Mouse (Mus musculus): ENCODE results near the gene Ndufb5. TPM values are rescaled to one million over a fixed set of nuclear protein-coding genes. Genes with fewer than 3 reads are reported as not detected.
"Not testable (repeated sequence)": the region's sequence is repeated elsewhere in the genome, so short reads cannot be mapped to it uniquely, and the experiment has no call there.

Ndufb5 gene
- polyA plus RNA-seq, 1 experiment from 2014 or later: 623 TPM

DNA sequence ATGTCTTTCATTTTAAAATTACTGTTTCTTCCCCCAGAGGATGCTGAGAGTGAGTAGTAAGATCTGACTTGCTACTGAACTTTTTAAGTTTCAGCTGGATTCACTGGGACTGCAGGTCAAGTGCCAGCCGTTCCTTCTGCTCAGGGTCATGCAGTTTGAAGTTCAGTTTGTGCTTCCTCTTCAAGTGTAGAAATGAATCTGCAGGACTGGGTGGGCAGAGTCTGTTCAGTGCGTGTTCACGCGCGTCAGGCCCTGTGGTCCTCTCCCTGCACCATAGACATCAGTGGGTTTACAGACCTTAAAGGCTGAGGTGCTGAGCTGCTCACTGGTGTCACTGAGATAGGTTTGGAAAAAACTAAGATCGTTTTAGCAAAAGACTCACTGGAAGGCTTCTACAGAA lies 8.2 kb downstream of the Ndufb5 start:
- Histone ChIP-seq H3K27me3 (ENCODE audit: control insufficient read depth, insufficient read depth, low read length) (no peaks in the 10 kb centered on the region), H3K9ac (ENCODE audit: low read length) (no peak overlapping the region), H3K9me3 (replicated peaks; ENCODE audit: control insufficient read depth, low read length) (peaks cover 4% of the 10 kb centered on the region; the same call in 1 of the 2 replicates), H3K4me3 (ENCODE audit: low read length) (no peak overlapping the region), H3K36me3 (ENCODE audit: control insufficient read depth, insufficient read depth) (peaks cover 33% of the 10 kb centered on the region), H3K4me1 (ENCODE audit: control insufficient read depth, insufficient read depth, low read length) (no peaks in the 10 kb centered on the region), H3K4me2 (ENCODE audit: low read depth, low read length) (no peak overlapping the region), H3K27ac (ENCODE audit: low read length) (no peak overlapping the region)
- no peak for ATAC-seq (replicated peaks; ENCODE audit: extremely low read depth, insufficient read depth, low FRiP score)
- WGBS: 88% methylated on average over 6 of the region's 6 CpGs

DNA sequence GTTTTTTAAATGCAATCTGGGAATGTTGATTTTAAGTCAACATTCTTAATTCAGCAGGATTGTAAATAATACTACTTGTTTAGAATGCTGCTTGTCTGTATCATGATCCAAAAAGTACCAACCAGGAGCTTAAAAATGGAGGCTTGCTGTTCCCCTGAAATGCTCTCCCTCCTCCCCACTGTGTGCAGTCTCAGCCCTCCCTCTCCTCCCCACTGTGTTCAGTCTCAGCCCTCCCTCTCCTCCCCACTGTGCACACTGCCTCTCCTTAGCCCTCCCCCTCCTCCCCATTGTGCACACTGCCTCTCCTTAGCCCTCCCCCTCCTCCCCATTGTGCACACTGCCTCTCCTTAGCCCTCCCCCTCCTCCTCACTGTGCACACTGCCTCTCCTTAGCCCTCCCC lies 8.6 kb downstream of the Ndufb5 start:
- H3K36me3 ChIP-seq (ENCODE audit: control insufficient read depth, insufficient read depth): peaks cover 36% of the 10 kb centered on the region
- ATAC-seq (replicated peaks; ENCODE audit: extremely low read depth, insufficient read depth, low FRiP score); H3K27me3 ChIP-seq (ENCODE audit: control insufficient read depth, insufficient read depth, low read length): not testable (repeated sequence)

DNA sequence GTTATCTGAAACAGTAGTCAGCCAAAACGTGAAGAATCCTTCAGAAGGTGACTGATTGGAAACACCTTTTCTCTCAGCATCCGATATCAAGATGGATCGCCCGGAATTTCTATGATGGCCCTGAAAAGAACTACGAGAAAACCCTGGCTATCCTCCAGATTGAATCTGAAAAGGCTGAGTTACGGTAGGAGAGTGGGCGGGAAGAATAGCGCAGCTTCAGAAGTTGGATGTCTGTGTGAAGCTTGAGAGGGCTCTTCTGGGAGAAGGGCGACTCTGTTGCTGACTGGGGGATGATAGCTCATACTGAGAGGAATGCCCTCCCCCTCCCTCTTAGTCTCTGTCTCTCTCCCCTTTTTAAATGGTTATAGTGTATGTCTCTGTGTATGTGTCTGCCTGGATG lies 11.6 kb downstream of the Ndufb5 start:
- no peak overlapping the region for H3K27ac ChIP-seq (ENCODE audit: low read length)
- WGBS: 82% methylated on average over 9 of the region's 9 CpGs
- H3K9ac ChIP-seq (ENCODE audit: low read length): no peak overlapping the region
- no peak overlapping the region for H3K4me2 ChIP-seq (ENCODE audit: low read depth, low read length)
- ATAC-seq (replicated peaks; ENCODE audit: extremely low read depth, insufficient read depth, low FRiP score): no peak
- no peak overlapping the region for H3K4me3 ChIP-seq (ENCODE audit: low read length)
- peaks cover 62% of the 10 kb centered on the region for H3K36me3 ChIP-seq (ENCODE audit: control insufficient read depth, insufficient read depth)
- H3K27me3 ChIP-seq (ENCODE audit: control insufficient read depth, insufficient read depth, low read length): no peaks in the 10 kb centered on the region
- H3K4me1 ChIP-seq (ENCODE audit: control insufficient read depth, insufficient read depth, low read length): no peaks in the 10 kb centered on the region
- peaks cover 4% of the 10 kb centered on the region; the same call in 1 of the 2 replicates for H3K9me3 ChIP-seq (replicated peaks; ENCODE audit: control insufficient read depth, low read length)

More for the DNA sequence above, 8.6 kb downstream of the Ndufb5 start:
- not testable (repeated sequence) for H3K4me1 ChIP-seq (ENCODE audit: control insufficient read depth, insufficient read depth, low read length); H3K9me3 ChIP-seq (replicated peaks; ENCODE audit: control insufficient read depth, low read length); H3K27ac ChIP-seq (ENCODE audit: low read length); H3K4me2 ChIP-seq (ENCODE audit: low read depth, low read length); H3K9ac ChIP-seq (ENCODE audit: low read length); H3K4me3 ChIP-seq (ENCODE audit: low read length)

DNA sequence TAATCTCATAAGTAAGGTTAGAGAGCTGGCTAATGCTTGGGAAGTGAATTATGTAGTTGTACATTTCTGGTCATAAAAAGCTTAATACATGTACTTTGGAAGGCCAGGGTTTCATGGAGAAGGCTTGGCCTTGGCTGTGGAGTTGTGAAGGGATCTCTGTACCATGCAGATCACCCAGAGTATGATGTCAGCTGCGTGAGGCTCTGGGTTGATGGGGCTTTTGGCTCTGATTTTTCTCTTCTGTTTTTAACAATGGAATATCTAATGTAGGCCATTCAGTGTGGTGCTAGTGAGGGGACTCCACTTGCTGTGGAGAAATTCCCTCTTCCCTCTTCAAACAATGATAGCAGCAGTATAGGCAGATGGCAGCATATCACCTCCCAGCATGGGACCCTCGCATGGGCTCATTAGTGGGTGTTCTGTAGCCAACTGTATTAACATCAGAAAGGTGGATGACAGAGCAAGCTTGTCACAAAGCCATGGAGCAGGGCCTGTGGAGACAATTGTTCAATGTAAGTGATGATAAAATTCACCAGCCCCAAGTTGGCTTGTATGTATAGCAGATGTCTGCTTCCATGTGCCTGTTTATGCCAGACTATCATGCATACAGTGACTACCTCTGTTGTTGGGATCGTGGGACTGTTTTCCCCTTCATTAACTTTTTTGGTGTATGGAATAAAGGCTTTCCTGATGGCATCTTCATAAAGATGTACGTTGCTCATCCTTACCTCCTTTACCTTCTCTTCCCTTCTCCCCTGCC lies 13.2 kb downstream of the Ndufb5 start:
- ATAC-seq (replicated peaks; ENCODE audit: extremely low read depth, insufficient read depth, low FRiP score): no peak
- Histone ChIP-seq H3K4me1 (ENCODE audit: control insufficient read depth, insufficient read depth, low read length) (peaks cover 7% of the 10 kb centered on the region), H3K27ac (ENCODE audit: low read length) (no peak overlapping the region), H3K9me3 (replicated peaks; ENCODE audit: control insufficient read depth, low read length) (peaks cover 4% of the 10 kb centered on the region; the same call in 1 of the 2 replicates), H3K27me3 (ENCODE audit: control insufficient read depth, insufficient read depth, low read length) (no peaks in the 10 kb centered on the region), H3K4me3 (ENCODE audit: low read length) (no peak overlapping the region), H3K4me2 (ENCODE audit: low read depth, low read length) (no peak overlapping the region), H3K9ac (ENCODE audit: low read length) (no peak overlapping the region), H3K36me3 (ENCODE audit: control insufficient read depth, insufficient read depth) (peaks cover 60% of the 10 kb centered on the region)
- 91% methylated on average over 4 of the region's 4 CpGs for WGBS

DNA sequence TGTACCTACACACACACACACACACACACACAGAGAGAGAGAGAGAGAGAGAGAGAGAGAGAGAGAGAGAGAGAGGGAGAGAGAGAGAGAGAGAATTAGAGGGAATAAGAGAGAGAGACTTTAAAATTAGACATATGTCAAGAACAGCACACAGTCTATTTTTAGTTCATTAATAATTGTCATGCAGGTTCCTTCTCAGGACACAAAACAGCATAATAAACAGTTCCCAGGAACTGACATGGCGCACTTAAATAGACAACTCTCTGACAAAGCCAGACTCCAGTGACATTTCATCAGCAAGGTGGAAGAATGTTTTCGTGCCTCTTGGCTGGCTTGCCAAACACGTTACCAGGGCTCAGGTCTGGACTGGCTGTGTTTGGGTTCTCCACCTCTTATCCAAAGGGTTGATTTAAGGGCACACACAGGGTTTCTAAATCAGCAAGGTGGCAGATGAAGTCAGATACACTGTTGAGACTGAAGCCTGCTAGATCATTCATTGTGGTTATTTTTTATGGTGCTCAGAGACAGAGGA lies 17.7 kb downstream of the Ndufb5 start:
- Histone ChIP-seq H3K4me3 (ENCODE audit: low read length) (no peak overlapping the region), H3K9me3 (replicated peaks; ENCODE audit: control insufficient read depth, low read length) (no peaks in the 10 kb centered on the region), H3K4me1 (ENCODE audit: control insufficient read depth, insufficient read depth, low read length) (peaks cover 7% of the 10 kb centered on the region), H3K9ac (ENCODE audit: low read length) (no peak overlapping the region), H3K36me3 (ENCODE audit: control insufficient read depth, insufficient read depth) (peaks cover 36% of the 10 kb centered on the region), H3K27ac (ENCODE audit: low read length) (peak overlapping the region; percentile 62), H3K4me2 (ENCODE audit: low read depth, low read length) (no peak overlapping the region), H3K27me3 (ENCODE audit: control insufficient read depth, insufficient read depth, low read length) (no peaks in the 10 kb centered on the region)
- WGBS: 56% methylated on average over 3 of the region's 3 CpGs
- no peak for ATAC-seq (replicated peaks; ENCODE audit: extremely low read depth, insufficient read depth, low FRiP score)

DNA sequence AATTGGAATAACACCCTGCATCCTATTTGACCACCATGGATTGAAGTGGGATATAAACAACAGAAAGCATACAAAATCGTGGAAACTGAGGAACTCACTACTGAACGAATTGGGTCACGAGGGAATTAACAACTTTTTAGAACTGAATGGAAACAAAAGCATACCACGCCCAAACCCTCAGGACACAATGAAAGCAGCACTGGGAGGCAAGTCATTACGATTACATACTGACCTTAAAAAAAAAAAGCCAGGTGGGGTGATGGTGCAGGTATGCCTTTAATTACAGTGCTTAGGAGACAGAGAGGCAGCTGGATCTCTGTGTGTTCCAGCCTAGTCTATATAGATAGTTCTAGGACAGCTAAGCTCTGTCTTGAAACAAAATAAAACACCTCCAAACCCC lies 22.4 kb downstream of the Ndufb5 start:
- Histone ChIP-seq H3K27me3 (ENCODE audit: control insufficient read depth, insufficient read depth, low read length) (no peaks in the 10 kb centered on the region), H3K36me3 (ENCODE audit: control insufficient read depth, insufficient read depth) (peaks cover 2% of the 10 kb centered on the region; the same call in 1 of the 2 replicates), H3K9ac (ENCODE audit: low read length) (no peak overlapping the region), H3K4me3 (ENCODE audit: low read length) (no peak overlapping the region), H3K27ac (ENCODE audit: low read length) (no peak overlapping the region), H3K4me1 (ENCODE audit: control insufficient read depth, insufficient read depth, low read length) (no peaks in the 10 kb centered on the region), H3K9me3 (replicated peaks; ENCODE audit: control insufficient read depth, low read length) (no peaks in the 10 kb centered on the region), H3K4me2 (ENCODE audit: low read depth, low read length) (no peak overlapping the region)
- 71% methylated on average over 5 of the region's 5 CpGs for WGBS
- ATAC-seq (replicated peaks; ENCODE audit: extremely low read depth, insufficient read depth, low FRiP score): no peak

DNA sequence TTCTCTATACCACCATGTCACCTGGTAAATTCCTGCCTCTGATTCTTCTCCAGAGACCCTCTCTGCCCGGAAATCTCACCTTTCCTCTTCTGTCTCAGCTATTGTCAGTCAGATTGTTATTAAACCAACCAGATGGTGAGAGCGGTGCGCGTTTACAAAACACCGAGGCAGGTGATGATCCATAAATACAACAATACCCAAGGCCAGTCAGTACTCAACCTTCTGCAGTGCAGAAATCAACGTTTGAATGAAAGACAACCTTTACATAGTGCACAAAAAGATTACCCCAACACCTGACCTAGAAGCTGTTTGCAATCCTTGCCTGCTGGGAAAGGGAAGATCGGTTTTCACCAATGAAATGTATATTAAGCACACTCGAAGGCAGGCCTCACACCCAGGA lies 26.2 kb downstream of the Ndufb5 start:
- no peaks in the 10 kb centered on the region for H3K9me3 ChIP-seq (replicated peaks; ENCODE audit: control insufficient read depth, low read length)
- H3K27me3 ChIP-seq (ENCODE audit: control insufficient read depth, insufficient read depth, low read length): no peaks in the 10 kb centered on the region
- no peaks in the 10 kb centered on the region for H3K36me3 ChIP-seq (ENCODE audit: control insufficient read depth, insufficient read depth)
- H3K27ac ChIP-seq (ENCODE audit: low read length): no peak overlapping the region
- no peak overlapping the region for H3K4me3 ChIP-seq (ENCODE audit: low read length)
- no peaks in the 10 kb centered on the region for H3K4me1 ChIP-seq (ENCODE audit: control insufficient read depth, insufficient read depth, low read length)
- ATAC-seq (replicated peaks; ENCODE audit: extremely low read depth, insufficient read depth, low FRiP score): no peak
- no peak overlapping the region for H3K4me2 ChIP-seq (ENCODE audit: low read depth, low read length)
- 59% methylated on average over 8 of the region's 8 CpGs for WGBS
- no peak overlapping the region for H3K9ac ChIP-seq (ENCODE audit: low read length)

DNA sequence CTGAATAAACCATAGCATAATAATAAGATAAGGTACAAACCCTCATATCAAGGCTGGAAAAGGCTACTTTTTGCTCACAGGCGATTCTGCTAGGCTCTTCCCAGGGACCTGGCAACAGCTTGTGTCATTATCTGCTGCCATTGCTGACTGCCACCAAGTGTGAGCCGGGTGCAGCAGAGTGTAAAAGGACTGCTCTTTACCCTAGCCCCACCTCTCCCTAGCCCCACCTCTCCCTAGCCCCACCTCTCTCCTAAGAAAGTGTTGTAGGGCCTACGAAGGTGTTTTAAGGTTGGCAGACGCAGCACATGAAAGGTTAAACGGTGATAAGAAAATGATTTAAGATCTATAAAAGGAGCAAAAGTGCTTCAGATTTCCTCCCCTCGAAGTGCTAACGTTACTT lies 27.1 kb downstream of the Ndufb5 start:
- Histone ChIP-seq H3K4me1 (ENCODE audit: control insufficient read depth, insufficient read depth, low read length) (no peaks in the 10 kb centered on the region), H3K36me3 (ENCODE audit: control insufficient read depth, insufficient read depth) (no peaks in the 10 kb centered on the region), H3K4me3 (ENCODE audit: low read length) (no peak overlapping the region), H3K27ac (ENCODE audit: low read length) (no peak overlapping the region), H3K4me2 (ENCODE audit: low read depth, low read length) (no peak overlapping the region), H3K27me3 (ENCODE audit: control insufficient read depth, insufficient read depth, low read length) (no peaks in the 10 kb centered on the region), H3K9ac (ENCODE audit: low read length) (no peak overlapping the region), H3K9me3 (replicated peaks; ENCODE audit: control insufficient read depth, low read length) (no peaks in the 10 kb centered on the region)
- no peak for ATAC-seq (replicated peaks; ENCODE audit: extremely low read depth, insufficient read depth, low FRiP score)
- WGBS: 35% methylated on average over 7 of the region's 7 CpGs

DNA sequence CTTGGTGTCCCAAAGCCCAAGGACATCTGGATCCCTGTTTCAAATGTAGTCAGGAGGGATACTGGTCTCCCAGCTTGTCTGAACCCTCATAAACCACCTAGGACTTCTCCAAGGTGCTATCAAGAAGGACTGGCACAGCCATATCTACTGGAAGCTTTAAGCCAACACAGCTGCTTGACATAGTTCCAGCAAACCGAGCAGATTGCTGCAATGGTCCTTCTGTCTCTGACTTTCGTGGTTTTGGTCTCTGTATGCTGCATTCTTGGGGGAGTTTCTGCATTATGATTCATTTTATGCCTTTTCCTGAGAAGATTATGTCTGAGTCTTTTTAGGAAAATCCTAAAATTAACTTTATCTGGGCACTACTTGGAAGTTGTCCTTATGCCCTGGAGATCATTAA lies 34.0 kb downstream of the Ndufb5 start:
- ATAC-seq (replicated peaks; ENCODE audit: extremely low read depth, insufficient read depth, low FRiP score): no peak
- no peaks in the 10 kb centered on the region for H3K4me1 ChIP-seq (ENCODE audit: control insufficient read depth, insufficient read depth, low read length)
- WGBS: 64% methylated on average over 2 of the region's 2 CpGs
- H3K36me3 ChIP-seq (ENCODE audit: control insufficient read depth, insufficient read depth): no peaks in the 10 kb centered on the region
- H3K27me3 ChIP-seq (ENCODE audit: control insufficient read depth, insufficient read depth, low read length): no peaks in the 10 kb centered on the region
- H3K4me2 ChIP-seq (ENCODE audit: low read depth, low read length): no peak overlapping the region
- no peak overlapping the region for H3K9ac ChIP-seq (ENCODE audit: low read length)
- H3K4me3 ChIP-seq (ENCODE audit: low read length): no peak overlapping the region
- H3K27ac ChIP-seq (ENCODE audit: low read length): no peak overlapping the region
- H3K9me3 ChIP-seq (replicated peaks; ENCODE audit: control insufficient read depth, low read length): no peaks in the 10 kb centered on the region

Data from heart, embryonic 16.5 days (tissue).